Mouse (Mus musculus) kidney, adult 2 months (tissue): ENCODE data around the gene Moap1. TPM values are rescaled to one million over a fixed set of nuclear protein-coding genes. Genes with fewer than 3 reads are reported as not detected.

Source experiments
- DNase-seq: peaks from one replicate; pipeline ENCODE4 v3.0.0; 2021
- H3K27ac ChIP-seq: fragments of 200-500 bp; 2 replicates; pipeline ENCODE4 v1.5.1; 2012; ENCODE audit warnings: low read depth, low read length, control low read depth, inconsistent platforms; ENCODE audit not compliant: insufficient read depth
- H3K27me3 ChIP-seq: fragments of 200-500 bp; replicated peaks from 2 replicates; pipeline ENCODE4 v1.6.1; 2012; ENCODE audit warnings: mild to moderate bottlenecking, moderate library complexity, low read length, inconsistent platforms; ENCODE audit not compliant: control insufficient read depth, insufficient read depth
- H3K36me3 ChIP-seq: fragments of 200-500 bp; 2 replicates; pipeline ENCODE4 v1.6.1; 2012; ENCODE audit warnings: mild to moderate bottlenecking, moderate library complexity, low read length, inconsistent platforms; ENCODE audit not compliant: control insufficient read depth, insufficient read depth
- H3K4me1 ChIP-seq: fragments of 200-500 bp; 2 replicates; pipeline ENCODE4 v1.6.1; 2011; ENCODE audit warnings: low read length; ENCODE audit not compliant: control insufficient read depth, insufficient read depth
- H3K4me3 ChIP-seq: fragments of 200-500 bp; 2 replicates; pipeline ENCODE4 v1.5.1; 2011; ENCODE audit warnings: mild to moderate bottlenecking, low read depth, low read length, control low read depth; ENCODE audit not compliant: insufficient read depth
- CTCF ChIP-seq: fragments of 200-500 bp; conservative IDR thresholded peaks from 2 replicates; pipeline ENCODE4 v1.5.1; 2011; ENCODE audit warnings: low read depth, mild to moderate bottlenecking, control low read depth, low read length, moderate library complexity, mixed read lengths; ENCODE audit not compliant: insufficient read depth, insufficient read length
- POLR2A ChIP-seq: fragments of 200-500 bp; IDR thresholded peaks from one replicate; pipeline ENCODE4 v1.6.1; 2011; ENCODE audit warnings: low read depth, low read length, control low read depth
- WGBS: fragments of 180-500 bp; shearing (Covaris S2); methylation state at CpG from one replicate; pipeline ENCODE4 v1.1.7; 2018; 5-methylcytosine and 5-hydroxymethylcytosine counted together
- polyA plus RNA-seq: library from polyadenylated mRNA; depleted of rRNA; stranded (reverse); fragments of >200 nt; gene quantifications from 2 replicates; pipeline ENCODE4 v1.2.3, GENCODE M21; 2012; rRNA removed

Moap1 gene
- polyA plus RNA-seq, 1 experiment = 0.74 TPM

DNA sequence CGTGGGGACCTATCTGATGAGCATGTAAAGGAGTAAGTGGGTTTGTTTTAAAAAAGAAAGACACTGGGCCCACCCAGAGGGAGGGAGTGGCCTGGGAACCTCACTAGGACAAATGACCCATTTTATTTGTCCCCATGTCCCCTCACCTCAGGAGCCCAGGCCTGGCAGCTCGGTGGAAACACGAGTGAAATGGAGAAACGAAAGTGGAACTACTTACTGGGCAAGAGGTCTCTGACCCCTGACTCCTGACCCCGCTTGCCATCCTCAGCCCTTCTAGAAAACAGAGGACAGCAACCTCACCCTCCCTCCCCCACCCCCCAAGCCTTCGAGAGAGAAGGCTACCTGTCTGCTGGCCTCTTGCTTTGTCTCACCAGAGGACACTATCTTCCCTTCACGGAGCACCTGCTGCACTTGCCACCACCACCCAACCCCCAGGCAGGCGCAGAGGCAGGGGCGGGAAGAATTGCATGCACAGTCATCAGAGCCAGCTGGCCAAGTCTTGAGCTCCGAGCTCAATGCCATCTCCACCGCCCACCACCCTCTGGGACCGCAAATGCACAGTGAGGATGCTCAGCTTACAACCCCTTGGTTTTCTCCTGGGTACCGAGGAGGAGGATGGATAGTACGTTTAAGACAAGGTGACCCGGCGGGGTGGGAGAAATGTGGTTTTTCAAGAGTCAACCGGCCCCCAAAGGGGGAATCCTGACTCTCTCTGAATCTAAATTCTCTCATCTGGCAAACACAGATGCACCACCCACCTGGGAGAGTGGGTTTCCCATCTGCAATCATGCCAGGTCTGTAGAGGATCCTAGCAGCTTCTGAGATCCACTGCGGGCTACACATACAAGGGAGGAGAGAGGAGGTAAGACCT is 47.9 kb downstream of the Moap1 start:
- TF ChIP-seq CTCF = no peak
- TF ChIP-seq POLR2A = no peak
- Histone ChIP-seq H3K36me3 (no peaks in the 10 kb centered on the region), H3K4me1 (peaks cover 13% of the 10 kb centered on the region), H3K27ac (no peak overlapping the region), H3K4me3 (no peak overlapping the region), H3K27me3 (no peaks in the 10 kb centered on the region)
- WGBS = 71% methylated on average over 18 of the region's 18 CpGs
- DNase-seq = no peak

Other genes with a start within 250 kb of the Moap1 start
- 0.31 and 1.2 TPM in 2 replicates for gene Chga, start 188.7 kb downstream of the Moap1 start, polyA plus RNA-seq
- gene Itpk1, start 38.7 kb downstream of the Moap1 start, polyA plus RNA-seq = 27.6 and 29.0 TPM in 2 replicates
- gene Tmem251, start 101 bp upstream of the Moap1 start, polyA plus RNA-seq = 2.2 and 2.9 TPM in 2 replicates
- gene Gm28051, start 14.1 kb upstream of the Moap1 start, polyA plus RNA-seq = not detected in 2 replicates
- gene Gon7, start 14.1 kb upstream of the Moap1 start, polyA plus RNA-seq = 9.3 and 10.4 TPM in 2 replicates
- gene Ubr7, start 14.3 kb upstream of the Moap1 start, polyA plus RNA-seq = 12.2 and 14.8 TPM in 2 replicates
- gene Gm20604, start 15.0 kb upstream of the Moap1 start, polyA plus RNA-seq = 2.5 and 3.5 TPM in 2 replicates
- 11.9 and 12.2 TPM in 2 replicates for gene Btbd7, start 134.8 kb upstream of the Moap1 start, polyA plus RNA-seq
- not detected in 2 replicates for gene Cox8c, start 155.7 kb upstream of the Moap1 start, polyA plus RNA-seq
- gene Unc79, start 205.2 kb upstream of the Moap1 start, polyA plus RNA-seq = 0.03 and 0.13 TPM in 2 replicates